Mouse (Mus musculus) kidney, embryonic 14.5 days (tissue): ENCODE results near the gene H60b. TPM values are rescaled to one million over a fixed set of nuclear protein-coding genes. Genes with fewer than 3 reads are reported as not detected.

Experiments
- polyA plus RNA-seq: library from polyadenylated mRNA; unstranded; fragments of >200 nt; fragmentation: Nextera tagmentation; extraction: Ambion mirVana; gene quantifications from 2 replicates; pipeline ENCODE4 v1.2.1, GENCODE M21; 2014

The H60b gene
- polyA plus RNA-seq, 1 experiment from 2014 or later = 1.5 TPM

Other genes starting within 250 kb of the H60b start
- not detected in 2 replicates for gene 4930444G20Rik, start 90.5 kb upstream of the H60b start, polyA plus RNA-seq
- 35.5 and 42.1 TPM in 2 replicates for gene E030030I06Rik, start 9.3 kb upstream of the H60b start, polyA plus RNA-seq
- 12.2 and 14.6 TPM in 2 replicates for gene Raet1e, start within 50 bp of the H60b start, polyA plus RNA-seq
- 15.9 and 21.1 TPM in 2 replicates for gene Raet1d, start 202.0 kb downstream of the H60b start, polyA plus RNA-seq